Mouse (Mus musculus): ENCODE measurements around the gene Olfr860. TPM values are rescaled to one million over a fixed set of nuclear protein-coding genes. Genes with fewer than 3 reads are reported as not detected.
"Not testable (repeated sequence)": the region's sequence is repeated elsewhere in the genome, so short reads cannot be mapped to it uniquely, and the experiment has no call there.

Gene Olfr860
- polyA plus RNA-seq (2014; fragmentation: Nextera tagmentation; extraction: Ambion mirVana) = not detected in 2 replicates

DNA sequence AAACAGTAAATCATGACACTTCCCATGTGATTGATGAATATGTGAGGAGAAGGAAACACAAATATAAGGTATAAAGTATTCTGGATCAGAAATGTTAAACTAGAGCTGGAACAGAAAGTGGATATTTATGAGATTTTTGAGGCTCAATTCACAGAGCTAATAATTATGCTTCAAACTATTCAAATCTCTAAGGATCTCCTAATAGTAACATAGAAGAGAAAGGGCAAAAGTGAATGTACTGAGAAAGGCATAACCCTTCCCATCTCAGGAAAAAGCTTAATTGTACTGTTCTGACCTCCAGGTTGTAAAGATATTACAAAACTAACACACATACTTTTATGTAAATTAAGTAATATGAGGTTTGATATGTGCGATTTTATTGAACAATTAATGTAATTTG lies at the start of gene Olfr860:
TSS of gene Olfr860 (minus strand) at position 101 of the 400 bp plus-strand sequence.
- Histone ChIP-seq H3K4me3 (ENCODE audit: low read depth, low read length) (no peak within 1 kb of the TSS), H3K27me3 (ENCODE audit: control insufficient read depth, insufficient read depth, low read length) (no peaks in the 10 kb centered on the region), H3K9ac (ENCODE audit: low read length) (no peak within 1 kb of the TSS), H3K4me2 (ENCODE audit: low read depth) (no peak within 1 kb of the TSS), H3K4me1 (ENCODE audit: control insufficient read depth, insufficient read depth, low read length) (no peaks in the 10 kb centered on the region), H3K27ac (ENCODE audit: low read depth, low read length) (no peak within 1 kb of the TSS), H3K36me3 (ENCODE audit: control insufficient read depth, insufficient read depth, low read length) (no peaks in the 10 kb centered on the region), H3K9me3 (ENCODE audit: control insufficient read depth, low read length) (no peaks in the 10 kb centered on the region)
- WGBS = 82% methylated on average over 1 of the region's 1 CpGs
- no peak for DNase-seq (ENCODE audit: low spot score)
- ATAC-seq (ENCODE audit: insufficient read depth, low FRiP score, low TSS enrichment) = no peak

DNA sequence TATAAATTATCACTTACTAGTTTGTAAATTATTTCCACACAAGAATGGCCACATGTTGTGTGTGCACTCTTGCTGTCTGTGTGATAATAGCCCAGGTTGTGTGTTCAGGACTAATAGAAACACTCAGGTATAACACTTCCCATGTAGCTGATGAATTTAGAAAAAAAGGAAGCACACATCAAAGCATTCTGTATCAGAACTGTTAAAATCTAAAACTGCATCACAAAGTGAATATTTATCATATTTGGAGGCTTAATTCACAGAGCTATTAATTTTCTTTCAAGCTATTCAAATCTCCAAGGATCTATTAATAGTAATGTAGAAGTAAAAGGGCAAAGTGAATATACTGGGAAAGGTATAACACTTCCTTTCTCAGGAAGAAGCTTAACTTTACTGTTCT lies 38.4 kb upstream of the Olfr860 start, which contains the start of gene Olfr862:
TSS of gene Olfr862 (minus strand) at position 101 of the 400 bp plus-strand sequence.
- H3K4me1 ChIP-seq (ENCODE audit: control insufficient read depth, insufficient read depth, low read length) = no peaks in the 10 kb centered on the region
- ATAC-seq (ENCODE audit: insufficient read depth, low FRiP score, low TSS enrichment) (no peak), DNase-seq (ENCODE audit: low spot score) (no peak)
- no peak within 1 kb of the TSS for H3K27ac ChIP-seq (ENCODE audit: low read depth, low read length)
- H3K9me3 ChIP-seq (ENCODE audit: control insufficient read depth, low read length) = no peaks in the 10 kb centered on the region
- no peaks in the 10 kb centered on the region for H3K27me3 ChIP-seq (ENCODE audit: control insufficient read depth, insufficient read depth, low read length)
- H3K36me3 ChIP-seq (ENCODE audit: control insufficient read depth, insufficient read depth, low read length) = no peaks in the 10 kb centered on the region
- no peak within 1 kb of the TSS for H3K4me3 ChIP-seq (ENCODE audit: low read depth, low read length)
- H3K9ac ChIP-seq (ENCODE audit: low read length) = no peak within 1 kb of the TSS
- no peak within 1 kb of the TSS for H3K4me2 ChIP-seq (ENCODE audit: low read depth)

GRCm38 (mm10) chr9:19804606-19805005 lies 44.9 kb downstream of the Olfr860 start, which contains the start of gene Olfr859:
Gene Olfr859 (plus strand): TSS chr9:19804906.
- H3K27ac ChIP-seq (ENCODE audit: low read depth, low read length); ATAC-seq (ENCODE audit: insufficient read depth, low FRiP score, low TSS enrichment); H3K9me3 ChIP-seq (ENCODE audit: control insufficient read depth, low read length); H3K4me3 ChIP-seq (ENCODE audit: low read depth, low read length); H3K9ac ChIP-seq (ENCODE audit: low read length); H3K27me3 ChIP-seq (ENCODE audit: control insufficient read depth, insufficient read depth, low read length); H3K4me1 ChIP-seq (ENCODE audit: control insufficient read depth, insufficient read depth, low read length); H3K36me3 ChIP-seq (ENCODE audit: control insufficient read depth, insufficient read depth, low read length); DNase-seq (ENCODE audit: low spot score); H3K4me2 ChIP-seq (ENCODE audit: low read depth): not testable (repeated sequence)
- 69% methylated on average over 1 of the region's 1 CpGs for WGBS

GRCm38 (mm10) chr9:19803000-19803399 lies 46.5 kb downstream of the Olfr860 start:
- Histone ChIP-seq H3K4me3 (ENCODE audit: low read depth, low read length) (no peak overlapping the region), H3K4me2 (ENCODE audit: low read depth) (no peak overlapping the region), H3K4me1 (ENCODE audit: control insufficient read depth, insufficient read depth, low read length) (no peaks in the 10 kb centered on the region), H3K27me3 (ENCODE audit: control insufficient read depth, insufficient read depth, low read length) (no peaks in the 10 kb centered on the region), H3K27ac (ENCODE audit: low read depth, low read length) (no peak overlapping the region), H3K36me3 (ENCODE audit: control insufficient read depth, insufficient read depth, low read length) (no peaks in the 10 kb centered on the region), H3K9me3 (ENCODE audit: control insufficient read depth, low read length) (no peaks in the 10 kb centered on the region), H3K9ac (ENCODE audit: low read length) (no peak overlapping the region)
- ATAC-seq (ENCODE audit: insufficient read depth, low FRiP score, low TSS enrichment) (no peak), DNase-seq (ENCODE audit: low spot score) (no peak)
- 91% methylated on average over 1 of the region's 1 CpGs for WGBS

Other genes with a start within 250 kb of the Olfr860 start
- gene Zfp317, start 227.6 kb downstream of the Olfr860 start, polyA plus RNA-seq (2014; fragmentation: Nextera tagmentation; extraction: Ambion mirVana) = 35.6 and 37.9 TPM in 2 replicates
- gene Olfr857, start 140.3 kb downstream of the Olfr860 start, polyA plus RNA-seq (2014; fragmentation: Nextera tagmentation; extraction: Ambion mirVana) = not detected in 2 replicates
- not detected in 2 replicates for gene Olfr58, start 69.5 kb downstream of the Olfr860 start, polyA plus RNA-seq (2014; fragmentation: Nextera tagmentation; extraction: Ambion mirVana)
- not detected in 2 replicates for gene Olfr859, start 44.8 kb downstream of the Olfr860 start, polyA plus RNA-seq (2014; fragmentation: Nextera tagmentation; extraction: Ambion mirVana)
- gene Olfr862, start 38.3 kb upstream of the Olfr860 start, polyA plus RNA-seq (2014; fragmentation: Nextera tagmentation; extraction: Ambion mirVana) = not detected in 2 replicates
- 0.22 and 0.27 TPM in 2 replicates for gene Olfr77, start 67.1 kb upstream of the Olfr860 start, polyA plus RNA-seq (2014; fragmentation: Nextera tagmentation; extraction: Ambion mirVana)
- gene Olfr866, start 178.3 kb upstream of the Olfr860 start, polyA plus RNA-seq (2014; fragmentation: Nextera tagmentation; extraction: Ambion mirVana) = not detected in 2 replicates
- gene Olfr867, start 207.8 kb upstream of the Olfr860 start, polyA plus RNA-seq (2014; fragmentation: Nextera tagmentation; extraction: Ambion mirVana) = not detected in 2 replicates
- not detected in 2 replicates for gene Olfr868, start 248.9 kb upstream of the Olfr860 start, polyA plus RNA-seq (2014; fragmentation: Nextera tagmentation; extraction: Ambion mirVana)